Mouse (Mus musculus) CH12.LX (cell line): ENCODE data around the gene Srpk3. TPM values are rescaled to one million over a fixed set of nuclear protein-coding genes. Genes with fewer than 3 reads are reported as not detected.

ENCODE experiments used
- DNase-seq: peaks from one replicate; pipeline ENCODE4 v3.0.0-alpha.2; 2013; ENCODE audit errors: extremely low read depth
- H3K27ac ChIP-seq: 2 replicates; pipeline ENCODE4 v1.5.1; 2012; ENCODE audit warnings: low read depth, mild to moderate bottlenecking, control low read depth, moderate library complexity; ENCODE audit not compliant: insufficient read depth
- H3K27me3 ChIP-seq: replicated peaks from 2 replicates; pipeline ENCODE3; 2012; ENCODE audit warnings: inconsistent platforms
- H3K36me3 ChIP-seq, 2 experiments: replicated peaks in 1 of 2; 2 replicates each; pipeline versions ENCODE3 to v1.6.1; 2012; ENCODE audit warnings: inconsistent platforms in 1 of 2, low read length in 1 of 2, mild to moderate bottlenecking in 1 of 2, mixed read lengths in 1 of 2, moderate library complexity in 1 of 2; ENCODE audit not compliant: control insufficient read depth in 1 of 2, insufficient read depth in 1 of 2
- H3K4me1 ChIP-seq, 2 experiments: 2 replicates each; pipeline ENCODE4 v1.6.1; 2012; ENCODE audit warnings: inconsistent platforms in 1 of 2, moderate library complexity in 1 of 2; ENCODE audit not compliant: insufficient read depth in 2 of 2, control insufficient read depth in 1 of 2
- H3K4me2 ChIP-seq: 2 replicates; pipeline ENCODE4 v1.6.1; 2012; ENCODE audit warnings: low read depth, mild to moderate bottlenecking, control low read depth; ENCODE audit not compliant: poor library complexity, insufficient read depth, severe bottlenecking
- H3K4me3 ChIP-seq, 3 experiments: fragments of 150-350 bp in 1 of 3; sonication (generic) in 1 of 3; replicated peaks in 1 of 3; 2 replicates each; pipeline versions ENCODE3 to v1.5.1; 2011 to 2012; ENCODE audit warnings: low read depth in 2 of 3, low read length in 2 of 3, mild to moderate bottlenecking in 2 of 3, moderate library complexity in 2 of 3, control low read depth in 1 of 3, improper control_type of control experiment in 1 of 3, inconsistent platforms in 1 of 3, mixed read lengths in 1 of 3; ENCODE audit not compliant: poor library complexity in 1 of 3
- H3K79me2 ChIP-seq: replicated peaks from 2 replicates; pipeline ENCODE4 v1.6.1; 2012; ENCODE audit warnings: mild to moderate bottlenecking, moderate library complexity; ENCODE audit not compliant: control insufficient read depth, poor library complexity, insufficient read depth, severe bottlenecking; ENCODE audit errors: extremely low read depth
- H3K9ac ChIP-seq: 2 replicates; pipeline ENCODE4 v1.6.1; 2012; ENCODE audit warnings: low read depth, mild to moderate bottlenecking, control low read depth, moderate library complexity; ENCODE audit not compliant: insufficient read depth
- H3K9me3 ChIP-seq: replicated peaks from 2 replicates; pipeline ENCODE3; 2012; ENCODE audit warnings: low read length, inconsistent platforms, mixed read lengths
- CHD1 ChIP-seq: IDR thresholded peaks from 2 replicates; pipeline ENCODE4 v1.6.1; 2012; ENCODE audit warnings: low read depth, low read length, improper control_type of control experiment, inconsistent platforms
- CTCF ChIP-seq, 2 experiments: IDR thresholded peaks in 1 of 2; conservative IDR thresholded peaks in 1 of 2; 2 replicates each; pipeline ENCODE4 v1.5.1; 2011 to 2012; ENCODE audit warnings: low read depth in 2 of 2, low read length in 2 of 2, improper control_type of control experiment in 1 of 2, inconsistent platforms in 1 of 2, mild to moderate bottlenecking in 1 of 2, moderate library complexity in 1 of 2
- ETS1 ChIP-seq: conservative IDR thresholded peaks from 2 replicates; pipeline ENCODE4 v1.6.1; 2012; ENCODE audit warnings: low read depth, mild to moderate bottlenecking, inconsistent platforms, low read length, improper control_type of control experiment, moderate library complexity
- HCFC1 ChIP-seq: IDR thresholded peaks from 2 replicates; pipeline ENCODE4 v1.6.1; 2012; ENCODE audit warnings: low read depth, mild to moderate bottlenecking, inconsistent platforms, low read length, improper control_type of control experiment
- MEF2A ChIP-seq: IDR thresholded peaks from 2 replicates; pipeline ENCODE4 v1.6.1; 2014; ENCODE audit warnings: low read depth, mild to moderate bottlenecking, inconsistent platforms, low read length, improper control_type of control experiment, borderline replicate concordance
- MYC ChIP-seq: IDR thresholded peaks from 2 replicates; pipeline ENCODE4 v1.6.1; 2011; ENCODE audit warnings: low read depth, mild to moderate bottlenecking, improper control_type of control experiment, low read length
- POLR2A ChIP-seq: IDR thresholded peaks from 2 replicates; pipeline ENCODE4 v1.6.1; 2011; ENCODE audit warnings: low read depth, mild to moderate bottlenecking, improper control_type of control experiment, low read length
- RAD21 ChIP-seq: IDR thresholded peaks from 2 replicates; pipeline ENCODE4 v1.6.1; 2011; ENCODE audit warnings: low read depth, mild to moderate bottlenecking, low read length, improper control_type of control experiment, moderate library complexity
- SIN3A ChIP-seq: IDR thresholded peaks from 2 replicates; pipeline ENCODE4 v1.6.1; 2012; ENCODE audit warnings: low read length, improper control_type of control experiment, inconsistent platforms
- SMC3 ChIP-seq: IDR thresholded peaks from 2 replicates; pipeline ENCODE4 v1.6.1; 2011; ENCODE audit warnings: low read depth, low read length, improper control_type of control experiment
- USF1 ChIP-seq: IDR thresholded peaks from 2 replicates; pipeline ENCODE4 v1.6.1; 2014; ENCODE audit warnings: low read depth, mild to moderate bottlenecking, inconsistent platforms, low read length, improper control_type of control experiment
- USF2 ChIP-seq: conservative IDR thresholded peaks from 2 replicates; pipeline ENCODE4 v1.6.1; 2011; ENCODE audit warnings: low read depth, low read length, improper control_type of control experiment
- ZC3H11A ChIP-seq: IDR thresholded peaks from 2 replicates; pipeline ENCODE4 v1.6.1; 2012; ENCODE audit warnings: low read depth, mild to moderate bottlenecking, inconsistent platforms, low read length, improper control_type of control experiment
- ZMIZ1 ChIP-seq: IDR thresholded peaks from 2 replicates; pipeline ENCODE4 v1.6.1; 2012; ENCODE audit warnings: low read depth, mild to moderate bottlenecking, inconsistent platforms, low read length, improper control_type of control experiment
- ZNF384 ChIP-seq: IDR thresholded peaks from 2 replicates; pipeline ENCODE4 v1.6.1; 2012; ENCODE audit warnings: low read depth, low read length, improper control_type of control experiment, inconsistent platforms
- dilution Hi-C: fragments of 300-500 bp; cut with MboI; formaldehyde crosslinking; loops from 2 replicates; pipeline ENCODE4 v1.14.3; 2020; ENCODE audit warnings: low sequenced_read_pairs; ENCODE audit not compliant: extremely low pct_unique_long_range_greater_than_20kb, extremely low pct_ligation_motif_present
- in situ Hi-C: fragments of 300-500 bp; cut with MboI; formaldehyde crosslinking; loops from 3 replicates; pipeline ENCODE4 v1.14.3; 2019; ENCODE audit warnings: low sequenced_read_pairs, low pct_ligation_motif_present, low pct_unique_long_range_greater_than_20kb, mixed read lengths
- polyA plus RNA-seq: library from polyadenylated mRNA; unstranded; fragments of >175 nt; gene quantifications from 2 replicates; pipeline ENCODE4 v1.2.1, GENCODE M21; 2012; ENCODE audit warnings: low read depth; ENCODE audit not compliant: insufficient read length
- total RNA-seq, 2 experiments: library from RNA; depleted of rRNA; stranded (reverse); fragments of 300-350 nt in 1 of 2; fragments of >200 nt in 1 of 2; gene quantifications; 2 replicates each; pipeline ENCODE4 v1.2.3; 2012 to 2014

Srpk3 gene
- total and polyA plus RNA-seq, 3 experiments, result 42.7 to 67.5 (median 52.3) TPM

GRCm38 (mm10) chrX:73765311-73765710 lies 8.9 kb upstream of the Srpk3 start:
- H3K4me3 ChIP-seq, result no peak overlapping the region
- DNase-seq, result no peak
- dilution Hi-C loops, result no loop called here

DNA sequence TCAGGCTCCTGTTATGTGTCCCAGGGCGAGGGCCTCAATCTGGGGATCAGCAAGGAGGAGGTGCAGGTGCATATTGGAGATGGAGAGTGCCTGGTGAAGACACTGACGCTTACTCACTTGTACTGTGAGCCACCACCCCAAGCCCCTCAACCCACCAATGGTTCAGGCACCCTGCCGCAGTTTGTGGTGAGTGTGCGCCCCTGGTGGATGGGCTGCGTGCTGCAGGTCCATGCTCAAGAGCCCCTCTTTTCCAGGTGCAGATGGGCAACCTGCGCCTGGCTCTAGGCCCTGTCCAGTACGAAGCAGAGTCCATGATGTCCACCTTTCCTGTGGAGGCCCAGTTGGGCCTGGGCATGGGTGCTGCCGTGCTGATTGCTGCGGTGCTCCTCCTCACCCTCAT lies 6.9 kb upstream of the Srpk3 start:
- Histone ChIP-seq H3K36me3 (no peaks in the 10 kb centered on the region), H3K9me3 (no peaks in the 10 kb centered on the region), H3K4me3 (no peak overlapping the region), H3K27ac (no peak overlapping the region), H3K27me3 (no peaks in the 10 kb centered on the region), H3K4me1 (peaks cover 25 to 49% of the 10 kb centered on the region in 2 experiments), H3K79me2 (no peaks in the 10 kb centered on the region), H3K4me2 (no peak overlapping the region), H3K9ac (no peak overlapping the region)
- TF ChIP-seq SMC3 (peak; percentile 27; the same call in 1 of the 2 replicates), RAD21 (peak; percentile 48), CTCF (conservative IDR thresholded peaks at IDR 0.05 in 1 of 2, IDR thresholded peaks at IDR 0.05 in 1 of 2; ENCODE audit: low read depth in 2 of 2, low read length in 2 of 2) (peak in 1 of 2 experiments; percentile 62; a peak in 2 of 4 replicates), CHD1 (no peak)
- in situ Hi-C loops, result no loop called here
- dilution Hi-C loops, result no loop called here
- no peak for DNase-seq

More at GRCm38 (mm10) chrX:73765311-73765710, 8.9 kb upstream of the Srpk3 start:
- in situ Hi-C loops, result no loop called here
- TF ChIP-seq ZNF384 (no peak), ETS1 (no peak), ZC3H11A (no peak), USF1 (peak; percentile 29; the same call in 1 of the 2 replicates), SMC3 (no peak), MEF2A (no peak), USF2 (no peak)
- TF ChIP-seq, all 38 proteins: peak for 1
- peaks cover 25 to 37% of the 10 kb centered on the region in 2 experiments for H3K4me1 ChIP-seq
- H3K9me3 ChIP-seq, result no peaks in the 10 kb centered on the region
- no peaks in the 10 kb centered on the region for H3K79me2 ChIP-seq
- H3K36me3 ChIP-seq, result no peaks in the 10 kb centered on the region
- no peaks in the 10 kb centered on the region for H3K27me3 ChIP-seq
- no peak overlapping the region for H3K27ac ChIP-seq
- H3K4me2 ChIP-seq, result no peak overlapping the region
- no peak overlapping the region for H3K9ac ChIP-seq

- Histone ChIP-seq H3K9me3 (no peaks in the 10 kb centered on the region), H3K79me2 (peaks cover 4% of the 10 kb centered on the region), H3K9ac (peak overlapping the region; percentile 70), H3K4me1 (peaks cover 21 to 58% of the 10 kb centered on the region in 2 experiments), H3K4me3 (peak overlapping the region; percentile 59 to 66 (median 60)), H3K27ac (peak overlapping the region; percentile 94)
- peak; percentile 33 for DNase-seq
- peak; percentile 13; the same call in 1 of the 2 replicates for TF ChIP-seq MYC
- TF ChIP-seq SIN3A, result peak; percentile 25; the same call in 1 of the 2 replicates
- TF ChIP-seq HCFC1, result no peak
- no peak for TF ChIP-seq ZMIZ1
- 0 out of 2 replicates have a peak, but pooled peaks have one; percentile 6 for TF ChIP-seq POLR2A
- TF ChIP-seq, all 38 proteins: peak for 3
- H3K4me2 ChIP-seq, result peak overlapping the region; percentile 85
- H3K36me3 ChIP-seq, result peaks cover 41 to 43% of the 10 kb centered on the region in 2 experiments
- in situ Hi-C loops (loop anchor here (25.0 kb wide), 1 partner anchor 612 kb away; the partner anchor contains the start of genes Fam3a and Ikbkg), dilution Hi-C loops (no loop called here)
- no peaks in the 10 kb centered on the region for H3K27me3 ChIP-seq
These were observed 738 bp downstream of the Srpk3 start for GRCm38 (mm10) chrX:73774802-73775483.
